Mouse (Mus musculus): ENCODE measurements around the gene Mrpl21.

Gene Mrpl21

DNA sequence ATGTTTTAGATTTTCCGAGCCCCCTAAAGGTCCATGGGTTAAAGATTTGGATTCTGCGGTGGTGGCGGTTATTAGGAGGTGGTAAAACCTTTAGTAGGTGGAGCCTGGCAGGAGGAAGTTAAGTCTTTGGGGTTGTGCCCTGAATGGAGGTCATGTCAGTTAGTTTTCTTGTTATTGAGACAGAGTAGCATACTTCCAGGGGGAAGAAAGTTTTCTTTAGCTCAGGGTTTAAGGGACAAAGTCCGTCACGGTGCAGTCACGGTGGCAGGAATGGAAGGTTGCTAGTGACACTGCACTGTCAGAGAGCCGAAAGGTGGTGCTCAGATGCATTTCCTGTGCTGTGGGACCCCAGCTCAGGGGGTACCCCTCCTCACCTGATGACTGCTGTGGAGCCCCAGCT lies 15.1 kb downstream of the Mrpl21 start:
- no peak for DNase-seq

DNA sequence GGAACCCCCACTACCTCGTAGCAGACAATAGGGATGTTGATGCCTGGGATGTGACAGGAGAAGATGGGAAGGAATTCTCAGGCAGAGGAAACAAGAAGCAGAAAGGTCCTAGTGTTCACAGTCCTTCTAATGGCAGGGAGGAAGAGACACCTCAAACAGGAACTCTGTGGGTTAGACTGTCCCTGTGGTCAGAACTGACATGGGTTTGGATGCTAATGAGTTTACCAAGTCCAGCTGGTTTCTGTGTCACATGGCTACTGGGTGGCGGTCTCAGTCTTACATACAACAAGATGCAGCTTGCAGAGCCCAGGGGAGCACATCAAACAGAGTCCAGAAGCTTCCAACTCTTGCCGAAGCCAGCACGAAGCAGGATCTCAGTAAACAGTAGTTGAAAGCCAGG lies 21.3 kb downstream of the Mrpl21 start:
- no peak for DNase-seq

DNA sequence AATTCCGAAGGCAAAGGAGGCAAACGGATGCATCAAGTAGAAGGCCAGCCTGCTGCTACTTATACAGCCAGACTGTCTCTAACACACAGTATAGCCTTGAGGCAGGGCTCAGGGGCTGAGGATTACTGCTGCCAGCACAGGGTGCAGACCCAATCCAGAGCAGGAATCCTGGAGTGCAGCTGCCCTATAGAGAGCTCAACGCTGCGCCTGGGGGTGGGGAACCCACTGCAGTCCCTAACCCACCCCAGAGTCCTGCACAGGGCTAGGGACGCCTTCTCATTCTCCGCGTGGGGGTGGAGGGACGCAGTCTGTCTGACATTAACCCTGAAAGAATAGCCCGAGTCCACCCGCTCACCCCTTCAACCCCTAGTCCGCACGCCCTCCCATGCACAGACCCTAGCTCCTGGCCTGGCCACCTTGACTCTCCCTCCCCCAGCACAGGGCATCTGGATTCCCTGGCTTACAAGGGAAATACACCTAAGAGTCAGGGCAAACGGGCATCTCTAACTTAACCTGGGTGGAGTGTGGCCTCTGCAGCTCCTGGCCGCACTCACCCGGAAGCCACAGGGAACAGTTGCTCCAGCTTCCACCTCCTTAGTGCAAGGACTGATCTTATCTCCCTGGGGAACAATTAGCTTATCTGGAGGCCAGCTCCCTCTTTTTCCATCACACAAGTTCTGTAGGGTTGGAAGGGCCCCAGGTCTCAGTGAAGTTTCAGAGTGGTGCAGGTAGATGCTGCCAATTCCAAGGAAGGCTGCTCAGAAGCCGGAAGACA lies 24.7 kb downstream of the Mrpl21 start:
- no peak for DNase-seq

DNA sequence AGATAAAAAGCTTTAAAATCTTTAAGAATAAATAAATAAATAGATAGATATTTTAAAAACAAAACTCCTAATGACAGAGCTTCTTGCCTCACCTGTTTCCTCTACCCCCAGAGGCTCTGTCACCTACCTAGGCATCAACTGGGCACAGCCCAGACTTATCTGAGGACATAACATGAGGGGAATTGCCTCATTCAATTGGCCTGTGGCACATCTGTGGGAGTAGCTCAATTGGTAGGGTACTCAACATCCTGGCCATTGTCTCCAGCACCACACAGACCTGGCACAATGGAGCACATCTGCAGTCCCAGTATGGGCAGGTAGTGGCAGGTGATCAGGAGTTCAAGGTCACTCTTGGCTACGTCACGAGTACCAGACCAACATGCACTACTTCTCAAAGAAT lies 36.6 kb downstream of the Mrpl21 start:
- DNase-seq = no peak

DNA sequence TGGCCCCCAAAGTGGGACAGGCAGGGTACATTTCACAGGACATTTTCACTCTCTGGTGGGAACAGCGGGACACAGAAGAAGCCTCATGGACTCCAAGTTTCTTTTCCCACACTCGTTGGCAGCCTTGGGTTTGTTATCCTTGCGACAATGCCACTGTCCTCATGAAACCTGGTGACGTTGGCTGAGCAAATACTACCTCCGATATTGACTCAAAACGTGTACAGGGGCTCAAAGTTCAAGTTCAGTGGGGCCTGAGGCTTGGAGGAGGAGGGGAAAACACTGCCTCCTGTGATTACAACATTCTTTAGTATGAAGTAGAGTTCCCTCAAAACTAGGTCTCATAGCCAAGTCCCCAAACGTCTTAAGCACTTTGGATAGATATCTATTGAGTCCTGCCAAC lies 37.4 kb downstream of the Mrpl21 start:
- no peak for DNase-seq

DNA sequence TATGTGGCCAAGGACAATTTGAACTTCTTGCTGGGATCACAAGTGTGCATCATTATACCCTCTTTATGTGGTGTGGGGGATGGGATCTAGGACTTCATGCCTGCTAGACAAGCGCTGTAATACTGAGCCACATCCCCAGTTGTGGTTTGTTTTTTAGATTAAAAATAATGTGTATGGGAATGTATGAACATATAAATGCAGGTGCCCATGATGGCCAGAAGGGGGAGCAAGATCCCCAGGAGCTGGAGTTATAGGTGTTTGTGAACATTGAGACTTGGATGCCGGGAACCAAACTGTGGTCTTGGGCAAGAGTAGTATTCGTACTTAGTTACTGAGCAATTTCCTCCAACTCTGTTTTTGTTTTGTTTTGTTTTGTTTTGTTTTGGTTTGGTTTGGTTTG lies 38.1 kb downstream of the Mrpl21 start:
- DNase-seq = no peak

DNA sequence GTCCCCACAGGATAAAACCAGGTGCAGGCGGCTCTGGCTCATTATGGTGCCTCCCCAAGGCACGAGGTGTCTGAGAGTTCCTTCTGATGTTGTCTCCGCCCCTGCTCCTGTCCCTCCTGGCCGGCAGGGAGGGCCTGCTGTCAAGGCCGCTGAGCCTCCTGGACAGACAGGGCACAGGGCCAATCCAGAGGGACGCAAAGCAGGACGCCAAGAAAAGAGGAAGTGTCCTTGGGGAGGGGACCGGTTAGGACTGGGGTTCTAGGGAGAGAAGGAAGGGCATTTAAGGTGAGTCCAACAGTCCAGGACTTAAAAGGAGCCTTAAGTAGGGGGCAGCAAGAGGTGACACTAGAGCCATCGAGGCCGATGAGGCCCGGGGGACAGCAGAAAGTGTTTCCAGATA lies 38.9 kb downstream of the Mrpl21 start:
- DNase-seq = peak; percentile 89 to 93

DNA sequence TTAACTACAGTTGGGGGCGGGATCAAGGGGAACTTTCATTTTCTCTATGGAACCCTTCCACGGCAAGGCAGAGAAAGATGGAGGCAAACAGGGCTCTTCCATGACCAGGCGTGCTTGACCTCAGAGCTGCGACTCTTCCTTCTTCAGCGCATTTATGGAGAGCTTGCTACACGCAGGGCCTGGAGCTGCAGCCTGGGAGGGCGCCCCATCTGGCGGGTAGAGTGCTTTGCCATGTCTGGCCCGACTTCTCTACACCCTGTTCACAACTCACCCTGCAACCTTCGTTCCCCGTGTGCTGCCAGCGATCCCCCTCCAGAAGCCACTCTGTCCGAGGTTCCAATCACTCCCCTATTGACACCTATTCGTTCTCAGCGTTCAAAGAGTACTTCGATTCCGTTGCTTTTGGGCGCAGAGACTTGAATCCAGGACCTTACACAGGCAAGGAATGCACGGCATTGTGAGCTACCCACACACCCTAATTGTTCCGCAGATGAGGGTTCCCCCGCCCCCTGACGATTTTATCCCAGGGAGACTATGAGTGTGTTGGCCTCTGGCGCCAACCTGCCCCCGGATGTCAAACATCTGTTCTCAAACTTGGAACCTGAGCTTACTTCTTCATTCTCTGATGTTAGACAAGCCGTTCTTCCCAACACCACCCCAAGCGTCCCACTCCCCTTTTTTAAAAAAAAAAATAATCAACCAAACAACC lies 39.7 kb downstream of the Mrpl21 start, which contains the start of gene Cpt1a:
Cpt1a (plus strand) TSS at position 74 of the 709 bp plus-strand sequence.
- peak; percentile 79 to 82 for DNase-seq

DNA sequence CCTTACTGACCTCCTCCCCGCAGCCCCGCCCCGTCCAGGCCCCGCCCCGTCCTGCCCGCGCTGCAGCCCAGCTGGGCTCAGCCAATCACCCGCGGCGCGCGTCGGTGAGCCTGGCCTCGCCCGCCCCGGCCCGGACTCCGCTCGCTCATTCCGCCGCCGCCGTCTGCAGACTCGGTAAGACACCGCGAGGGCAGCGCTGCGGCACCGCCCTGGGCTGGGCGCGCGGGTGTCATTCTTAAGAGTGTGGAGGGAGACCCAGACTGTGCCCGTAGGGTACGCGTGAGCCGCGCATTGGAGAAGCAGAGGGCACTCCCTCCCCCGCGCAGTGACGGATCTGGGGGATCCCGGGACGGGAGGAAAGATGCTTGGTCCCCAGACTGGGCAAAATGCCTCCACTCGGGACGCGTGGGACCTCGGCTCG lies 40.5 kb downstream of the Mrpl21 start:
- DNase-seq = peak; percentile 92 to 93

DNA sequence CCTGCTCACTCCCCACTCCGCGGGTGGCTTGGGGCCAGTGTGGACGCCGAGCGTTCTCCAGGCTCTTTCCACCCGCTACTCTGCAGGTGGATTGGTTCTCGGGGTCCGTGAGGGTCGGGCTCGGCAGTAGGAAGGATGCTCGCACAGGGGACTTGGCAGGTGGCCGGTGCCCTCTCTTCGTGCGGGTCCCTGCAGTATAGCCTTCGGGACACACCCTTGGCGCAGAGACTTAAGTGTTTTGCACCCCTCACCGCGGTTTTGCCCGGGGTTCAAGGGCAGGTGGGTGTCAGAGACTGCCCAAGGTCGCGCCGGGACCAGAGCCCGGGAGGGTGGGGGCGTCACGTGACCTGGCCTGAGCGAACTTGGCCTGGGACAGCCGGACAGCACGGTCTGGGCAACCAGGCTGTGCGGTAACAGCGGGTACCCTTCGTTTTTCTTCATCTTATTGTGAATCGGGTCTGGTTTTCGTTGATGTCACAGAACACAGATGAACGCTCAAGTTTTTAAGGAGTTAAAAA lies 41.1 kb downstream of the Mrpl21 start:
- DNase-seq = peak; percentile 80

DNA sequence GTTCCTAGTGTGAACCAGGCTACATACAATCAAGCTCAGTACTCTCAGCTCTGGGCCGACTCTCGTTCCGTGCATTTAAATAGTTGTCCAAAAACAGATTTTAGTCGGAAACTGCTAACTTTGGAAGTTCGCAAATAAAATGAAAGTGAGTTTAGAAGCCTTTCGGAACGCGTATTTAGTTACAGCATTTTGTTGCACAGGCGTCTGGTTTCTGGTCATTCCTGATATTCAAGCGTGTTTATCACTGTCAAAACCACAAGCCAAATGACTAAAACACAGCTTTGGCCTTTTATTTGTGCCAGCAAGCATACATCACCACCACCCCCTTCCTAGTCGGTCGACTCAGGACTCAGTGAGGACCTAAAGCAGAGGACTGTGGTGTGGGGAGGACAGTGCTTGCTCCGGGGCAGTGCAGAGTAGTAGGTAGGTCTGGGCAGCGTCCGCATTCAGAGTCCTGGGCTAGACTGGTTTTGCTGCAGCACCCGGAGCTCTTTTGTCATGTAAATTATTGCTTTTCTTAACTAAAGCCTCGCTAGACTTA lies 41.6 kb downstream of the Mrpl21 start:
- DNase-seq = peak in 1 of 2 experiments; percentile 59

DNA sequence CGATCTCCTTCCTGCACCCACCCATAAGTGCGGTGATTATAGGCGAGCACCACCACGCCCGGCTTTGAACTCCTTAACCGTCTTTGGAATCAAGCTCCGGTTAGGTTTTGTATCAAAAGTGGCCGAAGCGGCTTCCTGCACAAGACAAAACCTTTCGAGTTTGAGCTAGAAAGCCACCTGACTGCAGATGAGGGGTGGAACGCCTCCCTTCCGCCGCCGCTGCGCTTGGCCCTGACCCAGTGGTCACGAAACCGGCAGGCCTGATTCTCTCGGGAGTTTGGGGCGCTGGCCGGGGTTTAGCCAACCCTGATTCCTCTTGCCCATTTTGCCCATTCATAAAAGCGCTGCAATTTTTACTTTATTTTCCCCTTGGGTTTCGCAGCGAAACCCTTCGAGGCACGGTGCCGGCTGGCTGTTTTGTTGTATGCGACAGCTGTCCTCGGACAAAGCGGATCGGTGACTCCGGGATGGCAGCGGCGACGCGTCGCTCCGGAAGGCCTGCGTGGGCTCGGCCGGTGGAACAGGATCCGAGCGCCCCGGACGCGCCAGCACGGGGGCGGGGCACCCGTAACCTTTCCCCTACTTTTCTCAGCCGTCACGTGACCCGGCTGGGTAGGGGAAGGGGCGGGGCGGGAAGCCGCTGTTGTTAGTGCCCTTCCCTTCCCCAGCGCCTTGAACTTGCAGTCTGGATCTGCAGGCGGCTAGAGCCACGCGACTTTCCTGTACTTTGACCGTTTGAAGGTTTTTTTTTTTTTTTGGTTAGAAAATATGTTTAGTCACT lies 42.4 kb downstream of the Mrpl21 start:
- peak; percentile 97 to 98 for DNase-seq

DNA sequence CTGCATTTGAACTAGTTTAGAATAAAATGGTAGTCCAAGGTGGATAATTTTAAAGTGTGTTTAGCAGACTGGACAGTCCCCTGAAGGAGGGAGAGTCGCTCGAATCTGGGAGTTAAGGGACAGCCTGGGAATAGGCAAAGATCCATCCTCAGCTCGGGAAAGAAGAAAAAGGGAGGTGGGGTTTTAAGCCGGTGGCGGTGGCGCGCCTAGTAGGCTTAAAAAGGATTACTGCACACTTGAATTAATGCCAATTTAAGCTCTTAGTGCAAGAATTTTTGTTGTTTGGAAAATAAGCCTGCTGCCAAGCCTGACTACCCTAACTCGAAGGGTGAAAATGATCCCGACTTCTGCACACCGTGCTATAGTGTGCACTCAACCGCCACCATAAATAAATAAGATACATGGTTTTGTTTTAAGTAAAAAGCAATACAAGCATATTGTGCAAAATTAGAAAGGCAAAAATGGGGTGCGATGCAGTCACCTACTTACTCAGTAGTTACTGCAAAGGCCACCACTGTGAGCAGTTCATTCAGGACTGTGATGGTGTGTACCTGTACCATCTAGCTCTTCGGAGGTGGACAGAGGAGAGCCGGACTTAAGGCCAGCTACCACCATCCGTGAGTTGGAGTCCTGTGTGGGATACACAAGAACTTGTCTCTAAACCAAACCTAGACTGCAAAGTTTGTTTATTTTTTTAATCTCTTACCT lies 43.2 kb downstream of the Mrpl21 start:
- peak in 1 of 2 experiments; percentile 45 for DNase-seq

DNA sequence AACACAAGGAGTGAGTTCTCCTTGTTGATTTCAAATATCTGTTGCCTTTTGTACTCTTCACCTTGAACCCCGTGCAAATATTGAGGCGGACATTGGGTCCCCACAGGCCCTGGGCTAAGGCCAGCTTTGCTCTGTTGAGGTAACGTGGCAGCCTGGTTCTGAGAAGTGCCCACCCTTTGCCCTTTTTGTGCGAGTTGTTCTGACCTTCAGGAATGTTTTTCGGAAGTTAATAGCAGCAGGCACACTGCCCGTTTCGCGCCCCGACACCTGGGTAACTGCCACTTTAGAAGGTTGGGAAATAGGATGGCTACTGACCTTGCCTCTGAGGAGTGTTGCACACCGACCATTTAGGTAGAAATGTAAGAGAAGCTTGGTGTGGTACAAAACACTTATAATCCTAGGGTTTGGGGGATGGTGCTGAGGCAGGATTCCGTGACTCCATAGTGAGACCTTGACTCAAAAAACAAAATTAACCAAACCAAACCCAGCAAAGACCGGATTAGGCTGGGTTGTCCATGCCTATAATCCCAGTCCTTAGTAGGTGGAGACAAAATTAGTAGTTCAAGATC lies 43.9 kb downstream of the Mrpl21 start:
- DNase-seq = peak; percentile 40 to 59

DNA sequence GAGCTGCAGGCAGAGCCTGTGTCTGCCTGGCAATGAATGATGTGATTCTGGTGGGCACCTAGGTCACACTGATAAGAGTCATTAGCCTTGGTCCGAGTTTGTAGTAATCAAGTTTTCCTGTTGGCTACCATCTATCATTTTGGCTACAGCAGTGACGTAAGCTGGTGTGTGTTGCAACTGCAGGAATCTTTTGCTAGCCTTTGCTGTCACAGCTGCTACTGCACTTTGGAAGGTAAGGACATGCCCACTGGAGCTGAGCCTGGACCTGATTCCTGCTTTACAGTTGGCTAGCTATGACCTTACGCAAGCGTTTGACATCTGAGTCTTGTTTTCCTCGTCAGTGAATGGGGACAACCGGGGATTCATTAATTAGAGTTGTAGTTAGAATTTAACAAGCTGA lies 50.5 kb downstream of the Mrpl21 start:
- DNase-seq = no peak

DNA sequence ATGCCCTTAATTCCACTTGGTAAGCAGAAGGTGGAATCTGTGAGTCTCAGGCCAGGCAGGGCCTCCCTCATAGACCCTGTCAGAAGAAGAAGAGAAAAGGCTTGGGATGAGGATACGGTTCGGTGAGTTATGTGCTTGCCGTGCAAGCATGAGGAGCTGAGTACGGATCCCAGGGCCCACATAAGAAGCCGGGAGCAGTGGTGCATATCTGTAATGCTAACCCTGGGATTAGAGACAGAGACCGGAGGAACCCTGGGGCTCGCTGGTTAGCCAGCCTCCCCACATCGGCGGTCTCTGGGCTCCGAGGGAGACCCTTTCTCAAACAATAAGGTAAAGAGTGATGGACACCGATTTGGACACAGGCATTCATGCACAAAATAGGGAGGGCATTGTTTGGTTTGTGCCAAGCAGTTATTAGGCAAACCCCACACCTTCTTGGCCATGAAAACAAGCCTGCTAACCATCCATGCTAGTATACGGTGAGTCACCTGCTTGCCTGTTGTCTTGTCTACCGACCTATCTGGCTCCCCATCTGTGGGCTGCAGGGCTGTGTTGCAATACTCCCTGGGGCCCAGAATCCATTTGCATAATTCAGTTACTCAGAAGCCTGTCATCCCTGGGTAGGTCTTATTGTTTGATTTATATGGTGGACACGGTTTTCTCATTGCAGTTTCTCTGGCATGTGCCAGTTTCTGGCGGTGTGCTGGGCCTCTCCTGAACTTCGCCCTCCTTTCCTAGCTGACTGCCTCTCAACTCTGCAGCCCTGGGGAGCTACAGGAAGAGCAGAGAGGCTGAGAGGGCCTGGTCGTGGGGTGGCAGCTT lies 51.2 kb downstream of the Mrpl21 start:
- no peak for DNase-seq

DNA sequence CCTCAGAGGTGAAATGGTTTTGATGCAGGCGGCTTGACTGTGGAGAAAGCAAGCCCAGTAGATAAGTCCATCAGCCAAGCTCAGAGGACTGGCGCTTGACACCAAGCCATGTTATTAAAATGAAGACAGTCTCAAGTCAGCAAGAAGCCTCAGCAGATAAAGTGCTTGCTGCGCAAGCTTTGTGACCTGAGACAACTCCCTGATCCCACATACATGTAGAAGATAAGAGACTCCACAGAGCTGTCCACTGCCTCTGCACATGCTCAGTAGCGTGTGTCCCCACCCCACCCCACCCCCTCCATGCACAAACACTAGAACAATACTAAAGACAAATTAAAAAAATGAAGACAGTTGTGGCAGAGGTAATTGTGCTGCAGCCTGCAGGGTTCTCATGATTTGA lies 51.8 kb downstream of the Mrpl21 start:
- DNase-seq = no peak

DNA sequence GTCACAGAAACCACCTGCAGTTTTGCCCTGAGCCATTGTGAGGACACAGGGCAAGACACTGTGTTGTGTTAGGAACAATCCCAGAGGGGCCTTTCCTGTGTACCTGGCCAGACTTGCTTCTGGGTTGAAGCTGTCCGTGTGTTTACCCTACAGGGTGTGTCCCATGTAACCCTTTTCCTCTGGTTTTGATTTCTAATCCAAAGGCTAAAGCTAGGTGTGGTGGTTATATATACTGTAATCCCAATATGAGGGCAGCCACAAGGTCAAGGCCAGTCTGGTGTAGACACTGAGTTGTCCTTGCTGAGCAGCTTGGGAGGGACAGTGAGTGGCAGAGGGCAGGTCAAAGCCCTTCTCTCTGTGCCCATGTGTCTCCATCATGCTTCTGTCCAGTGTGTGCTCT lies 53.2 kb downstream of the Mrpl21 start:
- DNase-seq = no peak

DNA sequence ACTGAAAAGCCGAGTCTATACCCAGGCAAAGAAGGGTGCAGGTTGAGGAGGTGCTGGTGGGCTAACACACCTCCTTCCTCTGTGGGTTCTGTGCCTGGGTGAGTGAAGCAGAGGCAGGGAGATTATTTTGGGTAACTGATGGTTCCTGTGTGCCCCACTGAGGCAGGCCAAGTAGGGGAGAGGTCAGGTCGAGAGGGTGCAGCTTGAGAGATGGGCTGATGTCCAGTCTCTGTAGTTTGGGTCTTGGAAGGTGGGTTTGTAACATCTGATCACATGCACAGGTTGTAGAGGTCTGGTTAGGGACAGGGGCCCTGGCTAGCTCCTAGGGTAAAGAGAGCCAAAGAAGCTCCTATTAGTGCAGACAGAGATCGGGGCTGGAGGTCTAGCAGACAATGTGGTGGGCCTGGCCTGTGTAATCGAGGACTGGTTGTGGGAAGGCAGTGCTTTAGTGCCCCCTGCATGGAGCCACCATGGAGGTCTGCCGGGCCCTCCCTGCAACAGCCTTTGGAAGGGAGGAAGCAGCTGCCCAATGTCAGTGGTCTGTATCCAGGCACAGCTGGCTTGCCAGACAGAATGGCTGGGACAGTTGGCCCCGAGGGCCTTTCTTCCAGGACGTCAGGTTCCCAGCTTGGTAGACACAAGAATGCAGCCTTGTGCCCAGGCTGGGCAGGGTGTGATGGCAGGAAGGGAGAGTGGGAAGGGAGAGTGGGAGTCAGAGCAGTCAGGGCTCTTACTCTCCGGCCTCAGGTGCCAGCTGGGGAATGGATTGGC lies 54.0 kb downstream of the Mrpl21 start:
- DNase-seq = no peak

DNA sequence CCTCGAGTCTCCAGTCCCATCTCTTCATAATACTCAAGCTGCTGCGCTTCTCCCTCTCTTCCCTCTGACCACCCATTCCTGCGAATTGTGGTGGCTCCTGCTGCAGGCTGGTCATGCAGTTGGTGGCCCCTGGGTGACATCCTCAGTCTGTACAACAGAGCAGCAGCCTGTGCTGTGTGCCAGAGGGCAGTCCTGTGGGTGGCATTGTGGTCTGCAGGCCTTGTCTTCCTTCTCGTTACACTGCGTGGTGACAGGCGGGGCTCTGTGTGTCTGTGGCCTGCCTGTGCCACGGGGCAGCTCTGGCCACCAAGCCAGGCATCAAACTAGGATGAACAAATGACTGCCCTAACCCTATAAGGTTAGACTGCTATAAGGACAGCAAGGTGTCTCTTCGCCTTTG lies 56.5 kb downstream of the Mrpl21 start:
- no peak for DNase-seq
